Mouse (Mus musculus) embryonic fibroblast, embryonic 13.5 days (primary cell): ENCODE measurements around the gene Rab36. TPM values are rescaled to one million over a fixed set of nuclear protein-coding genes. Genes with fewer than 3 reads are reported as not detected.
"Not testable (repeated sequence)": the region's sequence is repeated elsewhere in the genome, so short reads cannot be mapped to it uniquely, and the experiment has no call there.

Experiments used
- H3K27ac ChIP-seq: 2 replicates; pipeline ENCODE4 v1.5.1; 2012; ENCODE audit warnings: low read length, control low read depth, inconsistent platforms; ENCODE audit not compliant: insufficient read depth
- H3K4me1 ChIP-seq: 2 replicates; pipeline ENCODE4 v1.6.1; 2011; ENCODE audit warnings: low read length; ENCODE audit not compliant: control insufficient read depth, insufficient read depth
- H3K4me3 ChIP-seq: 2 replicates; pipeline ENCODE4 v1.5.1; 2011; ENCODE audit warnings: mild to moderate bottlenecking, control low read depth, low read length; ENCODE audit not compliant: insufficient read depth
- CTCF ChIP-seq: IDR thresholded peaks from 2 replicates; pipeline ENCODE4 v1.5.1; 2011; ENCODE audit warnings: mild to moderate bottlenecking, control low read depth, low read length, moderate library complexity, borderline replicate concordance; ENCODE audit not compliant: insufficient read depth
- POLR2A ChIP-seq: IDR thresholded peaks from 2 replicates; pipeline ENCODE4 v1.6.1; 2011; ENCODE audit warnings: low read depth, mild to moderate bottlenecking, control low read depth, low read length, moderate library complexity
- polyA plus RNA-seq: library from polyadenylated mRNA; stranded (reverse); fragments of >200 nt; gene quantifications from 2 replicates; pipeline ENCODE4 v1.2.4, GENCODE M21; 2011; ENCODE audit warnings: low read depth; ENCODE audit not compliant: missing spikeins, insufficient read length

The Rab36 gene
- polyA plus RNA-seq, 1 experiment: 5.8 TPM

DNA sequence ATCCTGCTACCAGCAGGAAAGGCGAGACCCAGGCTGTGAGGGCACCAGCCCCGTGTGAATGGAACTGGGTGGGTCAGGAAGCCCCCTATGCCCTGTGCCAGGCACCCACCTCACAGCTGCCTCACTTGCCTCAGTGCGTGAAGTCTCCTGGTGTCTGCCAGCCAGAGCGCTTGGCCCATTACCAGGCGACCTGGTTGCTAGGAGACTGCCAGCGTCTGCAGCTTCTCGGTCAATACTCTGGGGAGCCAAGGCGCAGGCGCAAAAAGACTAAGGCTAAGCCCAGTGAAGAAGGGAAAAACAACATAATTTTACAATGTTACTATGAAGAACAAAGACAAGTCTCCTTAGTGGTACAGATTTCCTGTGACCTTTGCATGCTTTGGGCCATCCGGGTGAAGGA lies 4.5 kb upstream of the Rab36 start, which contains the start of gene Rsph14:
Gene Rsph14 (minus strand): TSS at position 192 of the 400 bp plus-strand sequence.
- H3K4me1 ChIP-seq: peaks cover 3% of the 10 kb centered on the region; the same call in 1 of the 2 replicates
- H3K27ac ChIP-seq: no peak within 1 kb of the TSS
- no peak for TF ChIP-seq CTCF
- TF ChIP-seq POLR2A: no peak
- H3K4me3 ChIP-seq: no peak within 1 kb of the TSS

- H3K4me1 ChIP-seq, H3K27ac ChIP-seq, H3K4me3 ChIP-seq: not testable (repeated sequence)
Observed at GRCm38 (mm10) chr10:75042060-75042459, 5.2 kb downstream of the Rab36 start.

DNA sequence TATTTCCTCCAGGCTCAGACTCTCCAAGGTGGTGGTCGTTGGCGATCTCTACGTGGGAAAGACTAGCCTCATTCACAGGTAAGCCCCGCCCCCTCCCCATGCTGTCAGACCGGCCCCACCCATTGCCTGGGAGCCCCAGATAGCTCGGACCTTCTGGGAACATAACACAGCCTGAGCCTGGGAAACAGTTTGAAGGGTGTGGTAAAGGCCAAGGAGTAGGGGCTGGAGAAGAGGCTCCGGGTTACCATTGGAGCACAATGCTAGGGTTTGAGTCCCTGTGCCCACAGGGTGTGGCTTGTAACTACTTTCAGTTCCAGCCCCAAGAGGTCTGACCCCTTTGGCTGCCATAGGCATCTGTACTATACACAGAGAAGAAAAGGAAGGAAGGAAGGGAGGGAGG lies 7.6 kb downstream of the Rab36 start:
- TF ChIP-seq POLR2A: no peak
- no peak for TF ChIP-seq CTCF
- Histone ChIP-seq H3K27ac (no peak overlapping the region), H3K4me1 (no peaks in the 10 kb centered on the region), H3K4me3 (no peak overlapping the region)

GRCm38 (mm10) chr10:75045831-75046230 lies 9.0 kb downstream of the Rab36 start:
- Histone ChIP-seq H3K27ac (no peak overlapping the region), H3K4me1 (no peaks in the 10 kb centered on the region), H3K4me3 (no peak overlapping the region)
- no peak for TF ChIP-seq POLR2A
- no peak for TF ChIP-seq CTCF

- Histone ChIP-seq H3K27ac (no peak overlapping the region), H3K4me3 (no peak overlapping the region), H3K4me1 (no peaks in the 10 kb centered on the region)
- TF ChIP-seq POLR2A (no peak), CTCF (no peak)
Observed at GRCm38 (mm10) chr10:75048711-75049110, 11.9 kb downstream of the Rab36 start.

DNA sequence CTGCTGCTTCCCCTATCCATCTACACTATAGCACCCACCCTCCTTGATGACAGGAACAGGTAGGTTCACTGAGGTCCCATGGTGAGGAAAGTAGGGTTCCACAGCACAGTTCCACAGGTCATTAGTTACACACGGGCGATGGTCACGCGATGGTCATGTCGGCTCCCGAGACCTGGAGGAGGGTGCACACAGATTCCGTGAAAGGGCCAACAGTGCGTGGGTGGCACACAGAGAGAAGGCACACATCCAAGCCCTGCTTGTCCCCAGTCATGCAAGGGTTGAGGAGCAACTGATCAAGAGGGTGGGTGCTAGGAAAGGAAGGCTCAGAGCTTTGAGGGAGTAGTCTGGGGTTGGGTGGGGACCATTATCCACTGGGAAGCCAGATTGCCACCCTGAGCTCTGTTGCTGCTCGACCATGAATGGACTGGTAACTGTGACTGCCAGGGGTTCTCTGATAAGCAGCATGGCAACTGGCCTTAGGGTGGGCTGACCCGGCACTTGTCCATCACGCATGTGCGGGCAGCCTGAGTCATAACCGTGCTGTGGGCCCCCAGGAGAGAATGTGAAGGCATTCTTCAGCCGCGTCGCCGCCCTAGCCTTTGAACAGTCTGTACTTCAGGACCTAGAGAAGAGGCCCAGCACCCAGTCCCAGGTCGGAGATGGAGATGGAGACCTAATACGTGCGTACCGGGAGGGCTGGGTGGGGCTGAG lies 14.7 kb downstream of the Rab36 start:
- Histone ChIP-seq H3K4me3 (no peak overlapping the region), H3K27ac (no peak overlapping the region), H3K4me1 (no peaks in the 10 kb centered on the region)
- no peak for TF ChIP-seq POLR2A
- no peak for TF ChIP-seq CTCF

DNA sequence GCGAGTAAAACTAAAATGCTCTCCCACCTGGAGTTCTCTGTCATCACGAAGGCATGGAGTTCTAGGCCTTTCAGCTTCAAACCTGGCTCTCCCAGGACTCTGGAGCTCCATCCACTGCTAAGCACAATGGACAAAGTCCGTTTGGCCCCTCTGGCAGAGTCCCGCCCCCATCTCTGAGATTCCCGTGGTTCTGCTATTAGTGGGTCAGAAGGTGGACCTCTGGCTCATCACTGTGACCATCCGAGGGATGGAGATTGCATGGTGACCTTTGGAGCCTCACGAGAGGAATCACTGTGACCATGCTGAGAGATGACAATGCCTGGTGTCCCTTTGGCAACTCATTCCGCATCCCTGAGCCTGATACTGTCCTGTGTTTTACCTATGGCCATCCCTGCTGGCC lies 16.0 kb downstream of the Rab36 start:
- no peak for TF ChIP-seq CTCF
- no peak for TF ChIP-seq POLR2A
- Histone ChIP-seq H3K4me1 (no peaks in the 10 kb centered on the region), H3K4me3 (no peak overlapping the region), H3K27ac (no peak overlapping the region)

- Histone ChIP-seq H3K4me3 (no peak overlapping the region), H3K4me1 (no peaks in the 10 kb centered on the region), H3K27ac (no peak overlapping the region)
- TF ChIP-seq CTCF: no peak
- no peak for TF ChIP-seq POLR2A
Observed at GRCm38 (mm10) chr10:75053655-75054054, 16.8 kb downstream of the Rab36 start.

GRCm38 (mm10) chr10:75054125-75054524 lies 17.3 kb downstream of the Rab36 start:
- no peaks in the 10 kb centered on the region for H3K4me1 ChIP-seq
- no peak overlapping the region for H3K4me3 ChIP-seq
- no peak overlapping the region for H3K27ac ChIP-seq
- TF ChIP-seq POLR2A: no peak
- TF ChIP-seq CTCF: no peak

GRCm38 (mm10) chr10:75055672-75056071 lies 18.8 kb downstream of the Rab36 start:
- Histone ChIP-seq H3K4me3 (no peak overlapping the region), H3K27ac (no peak overlapping the region), H3K4me1 (no peaks in the 10 kb centered on the region; the same call in 1 of the 2 replicates)
- TF ChIP-seq CTCF: no peak
- TF ChIP-seq POLR2A: no peak

DNA sequence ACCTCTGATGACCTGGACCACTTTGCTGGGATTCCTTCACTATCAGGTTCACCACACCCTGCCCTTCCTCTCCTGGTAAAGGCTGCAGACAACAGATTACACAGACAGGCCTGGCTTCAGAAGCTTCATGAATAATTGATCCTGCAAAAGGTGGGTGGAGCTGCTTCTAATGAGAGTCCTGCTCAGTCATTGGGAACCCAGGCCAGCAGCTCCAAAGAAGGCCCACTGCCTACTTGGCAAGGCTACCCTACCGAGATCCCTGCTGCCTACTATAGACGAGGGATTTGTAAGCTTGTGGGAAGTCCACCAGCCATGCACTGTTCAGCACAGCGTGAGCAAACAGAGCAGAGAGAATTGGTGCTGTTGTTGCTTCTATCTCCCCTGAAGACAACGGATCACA lies 19.4 kb downstream of the Rab36 start:
- TF ChIP-seq CTCF (no peak), POLR2A (no peak)
- Histone ChIP-seq H3K4me1 (no peaks in the 10 kb centered on the region; the same call in 1 of the 2 replicates), H3K27ac (no peak overlapping the region), H3K4me3 (no peak overlapping the region)
